Mouse (Mus musculus) lung, embryonic 14.5 days (tissue): ENCODE data around the gene Nrg4. TPM values are rescaled to one million over a fixed set of nuclear protein-coding genes. Genes with fewer than 3 reads are reported as not detected.

Experiments
- ATAC-seq: fragments of 200-750 bp; cut with Nextera tagmentation; 2 replicates; pipeline ENCODE4 v1.8.0; 2017; ENCODE audit warnings: mild to moderate bottlenecking, moderate TSS enrichment, moderate library complexity; ENCODE audit not compliant: insufficient read depth
- DNase-seq: peaks from one replicate; pipeline ENCODE4 v3.0.0-alpha.2; 2015
- H3K27ac ChIP-seq: fragments of 300-500 bp; sonication (generic); 2 replicates; pipeline ENCODE4 v1.5.1; 2014; ENCODE audit warnings: low read depth, mild to moderate bottlenecking, moderate library complexity
- H3K27me3 ChIP-seq: fragments of 300-500 bp; sonication (generic); 2 replicates; pipeline ENCODE4 v1.6.1; 2014; ENCODE audit warnings: low read length, control low read depth; ENCODE audit not compliant: insufficient read depth
- H3K36me3 ChIP-seq: fragments of 300-500 bp; sonication (generic); 2 replicates; pipeline ENCODE4 v1.6.1; 2014; ENCODE audit warnings: control low read depth; ENCODE audit not compliant: insufficient read depth
- H3K4me1 ChIP-seq: fragments of 300-500 bp; sonication (generic); 2 replicates; pipeline ENCODE4 v1.6.1; 2014; ENCODE audit warnings: antibody characterized with exemption, control low read depth; ENCODE audit not compliant: insufficient read depth
- H3K4me2 ChIP-seq: fragments of 300-500 bp; sonication (generic); 2 replicates; pipeline ENCODE4 v1.6.1; 2014; ENCODE audit warnings: mild to moderate bottlenecking
- H3K4me3 ChIP-seq: fragments of 300-500 bp; sonication (generic); 2 replicates; pipeline ENCODE4 v1.5.1; 2014; ENCODE audit warnings: low read depth, low read length
- H3K9ac ChIP-seq: fragments of 300-500 bp; sonication (generic); 2 replicates; pipeline ENCODE4 v1.6.1; 2014
- H3K9me3 ChIP-seq: fragments of 300-500 bp; sonication (generic); 2 replicates; pipeline ENCODE4 v1.6.1; 2016; ENCODE audit warnings: low read depth, low read length, control low read depth
- CTCF ChIP-seq: IDR thresholded peaks from 2 replicates; pipeline ENCODE4 v1.5.1; 2016; ENCODE audit warnings: antibody characterized with exemption, low read depth
- WGBS: fragments of 180-500 bp; shearing (Covaris S2); extraction: QIAGEN DNeasy Blood & Tissue Kit; methylation state at CpG from one replicate; pipeline ENCODE4 v1.1.7; 2014; 5-methylcytosine and 5-hydroxymethylcytosine counted together
- polyA plus RNA-seq: library from polyadenylated mRNA; unstranded; fragments of >200 nt; fragmentation: Nextera tagmentation; extraction: Ambion mirVana; gene quantifications from 2 replicates; pipeline ENCODE4 v1.2.1, GENCODE M21; 2014

The Nrg4 gene
- polyA plus RNA-seq, 1 experiment from 2014 or later: 1.4 TPM

GRCm38 (mm10) chr9:55273906-55274305 is 52.7 kb downstream of the Nrg4 start:
- Histone ChIP-seq H3K4me2 (no peak overlapping the region), H3K9me3 (no peaks in the 10 kb centered on the region), H3K27ac (no peak overlapping the region), H3K36me3 (no peaks in the 10 kb centered on the region), H3K27me3 (no peaks in the 10 kb centered on the region), H3K9ac (no peak overlapping the region), H3K4me3 (no peak overlapping the region), H3K4me1 (no peaks in the 10 kb centered on the region)
- no peak for DNase-seq
- no peak for TF ChIP-seq CTCF
- WGBS: 56% methylated on average over 4 of the region's 4 CpGs
- no peak for ATAC-seq

GRCm38 (mm10) chr9:55271960-55272560 is 54.6 kb downstream of the Nrg4 start:
- Histone ChIP-seq H3K4me3 (no peak overlapping the region), H3K9ac (no peak overlapping the region), H3K27me3 (no peaks in the 10 kb centered on the region), H3K27ac (no peak overlapping the region), H3K9me3 (no peaks in the 10 kb centered on the region), H3K4me1 (no peaks in the 10 kb centered on the region), H3K36me3 (no peaks in the 10 kb centered on the region), H3K4me2 (no peak overlapping the region)
- DNase-seq (no peak), ATAC-seq (no peak)
- WGBS: 54% methylated on average over 5 of the region's 5 CpGs
- no peak for TF ChIP-seq CTCF

GRCm38 (mm10) chr9:55264356-55265302 is 62.0 kb downstream of the Nrg4 start:
- H3K9me3 ChIP-seq: no peaks in the 10 kb centered on the region
- DNase-seq (no peak), ATAC-seq (no peak)
- no peak overlapping the region for H3K4me2 ChIP-seq
- 58% methylated on average over 8 of the region's 8 CpGs for WGBS
- no peaks in the 10 kb centered on the region for H3K36me3 ChIP-seq
- H3K9ac ChIP-seq: no peak overlapping the region
- no peak overlapping the region for H3K4me3 ChIP-seq
- TF ChIP-seq CTCF: no peak
- H3K27ac ChIP-seq: no peak overlapping the region
- H3K4me1 ChIP-seq: no peaks in the 10 kb centered on the region
- H3K27me3 ChIP-seq: no peaks in the 10 kb centered on the region

GRCm38 (mm10) chr9:55259741-55260140 is 66.9 kb downstream of the Nrg4 start:
- WGBS: 51% methylated on average over 6 of the region's 6 CpGs
- DNase-seq (peak; percentile 4), ATAC-seq (no peak)
- H3K4me1 ChIP-seq: no peaks in the 10 kb centered on the region
- H3K27me3 ChIP-seq: no peaks in the 10 kb centered on the region
- no peak overlapping the region for H3K27ac ChIP-seq
- no peak overlapping the region for H3K4me2 ChIP-seq
- H3K36me3 ChIP-seq: no peaks in the 10 kb centered on the region
- no peak for TF ChIP-seq CTCF
- H3K4me3 ChIP-seq: no peak overlapping the region
- no peaks in the 10 kb centered on the region for H3K9me3 ChIP-seq
- no peak overlapping the region for H3K9ac ChIP-seq

GRCm38 (mm10) chr9:55257105-55257504 is 69.5 kb downstream of the Nrg4 start:
- Histone ChIP-seq H3K9ac (no peak overlapping the region), H3K36me3 (no peaks in the 10 kb centered on the region), H3K27me3 (no peaks in the 10 kb centered on the region), H3K4me2 (no peak overlapping the region), H3K9me3 (no peaks in the 10 kb centered on the region), H3K4me3 (no peak overlapping the region), H3K27ac (no peak overlapping the region), H3K4me1 (no peaks in the 10 kb centered on the region)
- TF ChIP-seq CTCF: no peak
- 83% methylated on average over 2 of the region's 2 CpGs for WGBS
- DNase-seq (no peak), ATAC-seq (no peak)

GRCm38 (mm10) chr9:55255604-55256003 is 71.0 kb downstream of the Nrg4 start:
- Histone ChIP-seq H3K4me2 (no peak overlapping the region), H3K9ac (no peak overlapping the region), H3K4me3 (no peak overlapping the region), H3K27ac (no peak overlapping the region), H3K9me3 (no peaks in the 10 kb centered on the region), H3K27me3 (no peaks in the 10 kb centered on the region), H3K36me3 (no peaks in the 10 kb centered on the region), H3K4me1 (no peaks in the 10 kb centered on the region)
- no peak for DNase-seq
- ATAC-seq: no peak
- WGBS: 54% methylated on average over 4 of the region's 4 CpGs
- no peak for TF ChIP-seq CTCF

- H3K9ac ChIP-seq: no peak overlapping the region
- no peaks in the 10 kb centered on the region for H3K27me3 ChIP-seq
- no peak overlapping the region for H3K4me2 ChIP-seq
- WGBS: 86% methylated on average over 5 of the region's 5 CpGs
- no peak for TF ChIP-seq CTCF
- no peaks in the 10 kb centered on the region for H3K36me3 ChIP-seq
- no peak overlapping the region for H3K4me3 ChIP-seq
- no peaks in the 10 kb centered on the region for H3K9me3 ChIP-seq
- no peaks in the 10 kb centered on the region for H3K4me1 ChIP-seq
- no peak for DNase-seq
- no peak for ATAC-seq
- H3K27ac ChIP-seq: no peak overlapping the region
Measured at GRCm38 (mm10) chr9:55255056-55255455, 71.6 kb downstream of the Nrg4 start.
